Mouse (Mus musculus): ENCODE measurements around the gene Erc2.

- no peak for TF ChIP-seq CTCF (IDR thresholded peaks at IDR 0.05; ENCODE audit: low read depth)
- no peak for TF ChIP-seq EP300 (IDR thresholded peaks at IDR 0.05; ENCODE audit: low read depth)
Observed at GRCm38 (mm10) chr14:27759982-27760381, 137.8 kb downstream of the Erc2 start.

Data from liver, postnatal 0 days (tissue).